Mouse (Mus musculus): ENCODE data around the gene Prim2. TPM values are rescaled to one million over a fixed set of nuclear protein-coding genes. Genes with fewer than 3 reads are reported as not detected.

The Prim2 gene
- total RNA-seq, 2 experiments from 2014 or later, result 1.8 to 2.7 TPM

GRCm38 (mm10) chr1:33511310-33511709 lies 158.3 kb downstream of the Prim2 start:
- DNase-seq, result no peak
- intact Hi-C loops (cut with DNase I; ENCODE audit: low total_unique reads), result no loop called here

DNA sequence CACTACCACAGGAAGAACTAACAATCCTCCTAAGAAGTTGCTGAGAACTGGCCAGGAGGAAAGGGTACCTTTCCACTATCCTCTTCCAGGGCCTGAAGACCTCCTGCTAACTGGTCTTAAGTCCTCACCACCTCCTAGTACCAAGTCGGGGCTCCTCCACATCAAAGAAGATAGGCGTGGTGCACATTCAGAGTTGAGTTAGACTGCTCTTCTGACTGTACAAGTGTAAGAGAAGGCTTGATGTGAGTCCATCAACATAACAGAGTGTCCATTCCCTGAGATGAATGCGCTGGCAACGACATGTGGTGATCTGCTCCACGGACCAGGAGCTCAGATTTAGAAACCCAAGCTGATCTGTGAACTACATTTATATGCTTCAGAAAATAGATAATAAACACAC lies 165.2 kb downstream of the Prim2 start:
- intact Hi-C loops (cut with DNase I; ENCODE audit: low total_unique reads), result no loop called here
- no peak for DNase-seq

DNA sequence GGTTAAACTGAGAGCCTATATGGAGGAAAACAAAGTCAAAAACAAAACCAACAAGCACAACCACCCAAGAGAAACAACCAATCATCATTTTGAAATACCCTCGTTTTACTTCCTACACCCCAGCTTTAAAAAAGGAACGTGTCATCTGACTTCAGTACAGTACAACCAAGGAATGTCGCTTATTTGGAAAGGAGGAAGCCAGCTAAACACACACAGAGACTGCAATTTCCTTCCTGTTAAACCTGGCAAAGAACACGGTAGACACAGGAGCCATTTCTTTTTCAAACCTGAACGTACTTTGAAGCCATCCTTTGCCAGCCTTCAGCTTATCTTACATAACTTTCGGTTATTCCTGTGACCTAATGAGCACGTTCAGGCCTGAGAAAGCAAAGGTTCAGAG lies 166.7 kb downstream of the Prim2 start:
- intact Hi-C loops (cut with DNase I; ENCODE audit: low total_unique reads), result no loop called here

DNA sequence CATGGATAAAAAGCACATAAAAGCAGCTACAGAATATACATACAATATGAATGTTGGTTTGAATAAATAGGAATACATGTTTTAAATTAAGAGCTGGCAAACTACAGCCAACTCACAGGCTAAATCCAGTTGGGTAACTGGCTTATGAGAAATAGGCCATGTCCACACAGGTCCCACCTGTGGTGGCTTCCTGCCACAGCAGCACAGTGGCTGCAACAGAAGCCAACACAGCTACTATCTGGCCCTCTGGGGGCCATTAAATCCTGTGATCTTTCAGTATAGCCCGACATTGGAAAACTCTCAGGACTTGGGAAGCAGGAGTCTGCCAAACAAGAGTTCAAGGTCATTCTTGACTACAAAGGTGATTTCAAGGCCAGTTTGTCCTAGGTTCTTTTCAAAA lies 167.3 kb downstream of the Prim2 start:
- intact Hi-C loops (cut with DNase I; ENCODE audit: low total_unique reads), result no loop called here
- DNase-seq, result no peak

More for the DNA sequence above, 166.7 kb downstream of the Prim2 start:
- DNase-seq, result no peak

- no peak for DNase-seq
- intact Hi-C loops (cut with DNase I; ENCODE audit: low total_unique reads), result no loop called here
Measured at GRCm38 (mm10) chr1:33500111-33500510, 169.5 kb downstream of the Prim2 start.

- intact Hi-C loops (cut with DNase I; ENCODE audit: low total_unique reads), result no loop called here
- no peak for DNase-seq
Measured at GRCm38 (mm10) chr1:33499603-33500002, 170.0 kb downstream of the Prim2 start.

- no peak for DNase-seq
- intact Hi-C loops (cut with DNase I; ENCODE audit: low total_unique reads), result no loop called here
Measured at GRCm38 (mm10) chr1:33496128-33496527, 173.5 kb downstream of the Prim2 start.

DNA sequence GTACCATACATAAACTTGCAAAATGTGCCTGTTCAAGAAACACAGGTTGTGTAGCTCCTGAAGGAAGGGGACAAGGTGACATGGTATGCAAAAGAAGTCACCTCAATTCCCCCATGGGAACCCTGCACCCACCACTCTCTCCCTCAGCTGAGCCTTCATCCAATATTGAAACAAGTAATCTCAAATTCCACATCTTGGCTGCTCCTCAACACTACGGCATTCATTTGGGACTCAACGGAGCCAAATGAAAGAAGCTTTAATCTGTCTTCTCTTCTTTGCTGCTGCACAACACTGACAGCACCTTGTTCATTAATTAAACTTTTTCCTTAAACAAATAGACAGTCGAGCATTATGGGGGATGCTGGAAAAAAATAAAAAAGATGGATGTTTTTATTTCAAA lies 174.0 kb downstream of the Prim2 start:
- no peak for DNase-seq
- intact Hi-C loops (cut with DNase I; ENCODE audit: low total_unique reads), result no loop called here

DNA sequence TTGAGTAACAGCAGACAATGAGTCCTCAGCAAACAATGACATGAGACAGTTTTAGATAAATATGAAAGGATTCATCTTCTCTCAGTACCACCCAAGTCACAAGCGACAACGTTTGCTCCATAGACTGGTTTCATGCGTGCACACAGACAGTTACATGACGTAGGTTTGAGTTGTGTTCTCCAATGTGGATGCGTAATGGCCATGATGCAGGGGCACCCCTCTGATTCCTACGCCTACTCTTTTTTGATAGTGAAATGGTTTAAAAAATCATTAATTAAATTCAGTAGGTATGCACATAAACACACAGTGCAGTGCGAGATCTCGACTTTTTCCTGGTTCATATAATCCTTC lies 174.4 kb downstream of the Prim2 start:
- intact Hi-C loops (cut with DNase I; ENCODE audit: low total_unique reads), result no loop called here

DNA sequence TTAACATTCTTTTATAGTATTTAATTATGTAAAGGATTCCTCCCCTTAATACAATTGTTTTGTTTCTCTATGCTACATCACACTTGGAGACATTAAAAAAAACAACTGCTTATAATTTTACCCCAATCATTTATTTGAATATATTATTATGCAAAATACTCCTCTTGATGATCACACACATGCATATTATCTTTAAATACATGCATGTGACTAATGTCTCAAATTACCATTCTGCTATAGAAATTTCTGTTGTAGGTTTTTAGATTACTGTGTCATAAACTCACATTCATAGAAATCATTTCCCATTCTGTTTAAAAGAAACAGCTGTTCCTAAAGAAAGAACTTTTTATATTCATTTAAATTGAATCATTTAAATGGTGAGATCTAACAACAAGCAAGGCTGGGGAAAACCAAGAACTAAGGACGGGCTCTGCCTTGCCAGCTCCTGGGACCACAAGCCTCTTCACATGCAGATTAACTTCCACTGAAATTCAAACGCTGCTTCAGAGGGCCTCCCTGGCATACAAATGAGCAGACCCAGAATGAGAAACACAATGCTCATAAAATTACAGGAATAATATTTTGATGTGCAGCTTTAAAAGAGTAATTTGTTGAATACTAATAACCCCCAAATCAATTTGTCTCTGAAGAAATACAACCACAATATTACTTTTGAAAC lies 174.9 kb downstream of the Prim2 start:
- intact Hi-C loops (cut with DNase I; ENCODE audit: low total_unique reads), result no loop called here
- DNase-seq, result no peak

More for the DNA sequence above, 174.4 kb downstream of the Prim2 start:
- DNase-seq, result no peak

- intact Hi-C loops (cut with DNase I; ENCODE audit: low total_unique reads), result no loop called here
- DNase-seq, result no peak
Measured at GRCm38 (mm10) chr1:33490220-33490619, 179.4 kb downstream of the Prim2 start.

DNA sequence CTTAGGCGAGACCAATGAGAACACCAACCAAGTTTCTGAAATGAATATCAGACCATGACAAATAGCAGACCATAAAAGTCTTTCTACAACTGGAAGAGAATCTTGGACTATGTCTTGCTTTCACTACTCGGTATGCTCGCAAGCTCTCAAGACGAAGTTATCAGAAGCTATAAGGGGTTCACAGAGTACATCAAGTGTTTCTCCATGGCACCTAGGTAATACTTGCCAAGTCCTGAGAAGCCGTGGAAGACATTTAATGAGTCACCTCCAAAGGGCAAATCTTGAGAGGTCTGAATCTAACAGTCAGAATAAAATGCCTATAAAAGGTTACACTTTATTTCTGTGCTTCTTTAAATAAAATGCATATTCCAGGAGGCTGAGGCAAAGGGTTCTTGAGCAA lies 181.2 kb downstream of the Prim2 start:
- intact Hi-C loops (cut with DNase I; ENCODE audit: low total_unique reads), result no loop called here
- DNase-seq, result no peak

DNA sequence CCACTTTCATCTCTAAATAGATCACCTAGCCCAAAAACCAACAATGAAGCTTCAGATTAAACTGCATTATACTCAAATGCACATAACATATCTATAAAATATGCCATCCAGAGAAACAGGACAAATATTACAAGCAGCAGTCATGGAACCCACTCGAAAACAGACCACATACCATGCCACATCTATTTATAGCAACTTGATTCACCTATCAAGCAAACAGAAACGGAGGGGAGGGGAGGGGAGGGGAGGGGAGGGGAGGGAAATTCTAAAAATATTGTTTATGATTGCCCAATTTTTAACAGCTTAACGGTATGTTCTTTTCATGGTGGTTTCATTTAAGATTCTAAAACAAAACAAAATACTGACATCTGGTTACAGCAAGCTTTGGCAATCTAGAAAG lies 185.8 kb downstream of the Prim2 start:
- DNase-seq, result no peak
- intact Hi-C loops (cut with DNase I; ENCODE audit: low total_unique reads), result no loop called here

DNA sequence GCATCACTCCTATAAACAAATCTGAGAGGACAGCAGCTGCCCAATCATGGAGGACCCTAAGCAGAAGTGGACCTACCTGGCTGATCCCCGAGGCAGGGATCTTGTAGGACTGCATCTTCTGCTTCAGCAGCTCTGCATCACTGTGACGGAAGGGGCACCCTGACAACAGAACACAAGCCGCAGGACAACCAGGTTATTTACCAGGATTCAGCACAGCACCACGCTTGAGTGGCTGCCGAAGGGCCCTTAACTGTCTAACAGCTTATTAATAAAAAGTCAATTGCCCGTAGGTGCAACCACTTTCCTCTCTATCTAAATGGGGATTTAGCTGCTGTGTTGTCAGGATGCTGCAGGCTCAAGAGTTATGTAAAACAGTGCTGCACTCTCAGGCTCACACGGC lies 189.2 kb downstream of the Prim2 start:
- DNase-seq, result no peak
- intact Hi-C loops (cut with DNase I; ENCODE audit: low total_unique reads), result no loop called here

- DNase-seq, result no peak
- intact Hi-C loops (cut with DNase I; ENCODE audit: low total_unique reads), result no loop called here
Measured at GRCm38 (mm10) chr1:33471069-33471468, 198.5 kb downstream of the Prim2 start.

- DNase-seq, result no peak
- intact Hi-C loops (cut with DNase I; ENCODE audit: low total_unique reads), result no loop called here
Measured at GRCm38 (mm10) chr1:33470222-33470621, 199.4 kb downstream of the Prim2 start.

DNA sequence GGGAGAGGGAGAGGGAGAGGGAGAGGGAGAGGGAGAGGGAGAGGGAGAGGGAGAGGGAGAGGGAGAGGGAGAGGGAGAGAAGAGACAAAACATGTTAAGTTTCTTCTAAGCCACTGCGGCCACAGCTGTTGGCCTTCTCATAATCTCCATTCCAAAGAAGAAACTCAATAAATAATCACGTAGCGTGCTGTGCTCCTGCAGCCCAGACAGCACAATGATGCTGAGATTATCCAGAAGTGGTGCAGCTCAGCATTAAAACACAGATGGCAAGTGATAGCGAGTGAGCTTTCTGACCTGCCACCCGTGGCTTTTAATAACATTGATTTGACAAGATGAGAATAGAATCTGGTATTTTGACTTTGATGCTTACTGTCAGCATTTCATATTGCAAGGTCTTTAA lies 205.4 kb downstream of the Prim2 start:
- intact Hi-C loops (cut with DNase I; ENCODE audit: low total_unique reads), result no loop called here
- DNase-seq, result no peak

DNA sequence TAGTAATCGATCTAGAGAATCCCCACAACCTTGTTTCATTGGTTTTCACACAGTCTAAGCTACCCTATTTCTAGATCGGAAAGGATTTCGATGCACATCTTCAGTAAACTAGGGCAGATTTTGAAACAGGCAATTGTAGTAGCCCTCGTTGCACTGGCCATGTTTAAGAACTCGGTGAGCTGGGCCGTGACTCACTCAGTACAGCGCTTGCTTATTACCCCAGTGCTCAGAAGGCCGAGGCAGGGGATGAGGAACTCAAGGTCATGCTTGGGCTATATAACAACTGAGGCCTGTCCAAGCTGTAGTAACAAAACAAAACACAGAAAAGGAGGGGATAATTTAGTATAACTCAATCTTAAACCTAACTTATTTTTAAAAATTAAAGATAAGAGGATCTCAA lies 208.9 kb downstream of the Prim2 start:
- intact Hi-C loops (cut with DNase I; ENCODE audit: low total_unique reads), result no loop called here
- DNase-seq, result no peak

GRCm38 (mm10) chr1:33460262-33460661 lies 209.3 kb downstream of the Prim2 start:
- intact Hi-C loops (cut with DNase I; ENCODE audit: low total_unique reads), result no loop called here
- DNase-seq, result no peak

DNA sequence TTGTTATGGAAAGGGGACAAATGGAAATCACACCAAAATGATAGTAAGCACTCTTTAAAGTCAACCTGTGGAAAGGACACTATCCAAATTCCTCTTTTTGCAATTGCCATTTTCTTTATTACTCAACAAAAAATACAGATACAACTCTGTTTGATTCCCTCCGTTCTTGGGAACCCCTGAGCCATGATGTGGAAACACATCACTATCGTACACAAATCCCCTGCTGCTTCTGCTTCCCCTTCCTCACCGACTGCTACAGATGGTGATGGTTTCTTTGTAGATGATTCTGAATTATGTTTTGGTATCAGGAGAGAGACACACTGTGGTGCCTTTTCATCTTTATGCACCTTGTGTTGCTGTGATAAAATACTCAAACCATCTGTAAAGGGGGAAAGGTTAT lies 210.6 kb downstream of the Prim2 start:
- intact Hi-C loops (cut with DNase I; ENCODE audit: low total_unique reads), result no loop called here
- DNase-seq, result no peak

DNA sequence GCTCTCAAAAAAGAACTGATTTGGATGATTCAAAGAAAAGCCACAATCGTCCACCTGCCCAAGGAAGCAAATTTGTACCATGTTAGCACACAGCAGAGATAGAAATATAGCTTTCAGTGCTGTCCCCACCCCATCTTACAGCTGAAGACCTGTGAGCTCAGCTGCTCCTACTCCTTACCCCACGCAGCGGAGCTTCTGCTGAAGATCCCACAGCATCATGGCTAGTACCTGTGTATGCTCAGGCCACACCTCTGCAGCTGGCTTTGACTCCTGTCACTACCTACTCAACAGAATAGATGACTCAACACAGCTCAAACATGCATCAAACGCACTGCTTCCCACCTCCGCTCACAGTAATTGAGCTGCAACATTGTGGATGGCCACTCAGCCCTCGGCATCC lies 215.3 kb downstream of the Prim2 start:
- intact Hi-C loops (cut with DNase I; ENCODE audit: low total_unique reads), result no loop called here
- no peak for DNase-seq

GRCm38 (mm10) chr1:33453299-33453698 lies 216.3 kb downstream of the Prim2 start:
- intact Hi-C loops (cut with DNase I; ENCODE audit: low total_unique reads), result no loop called here
- DNase-seq, result no peak
